Mouse (Mus musculus): ENCODE data around the gene Dcst2.
A peak's percentile ranks its signal among the peaks of the same experiment; 100 is the strongest.

Dcst2 gene

DNA sequence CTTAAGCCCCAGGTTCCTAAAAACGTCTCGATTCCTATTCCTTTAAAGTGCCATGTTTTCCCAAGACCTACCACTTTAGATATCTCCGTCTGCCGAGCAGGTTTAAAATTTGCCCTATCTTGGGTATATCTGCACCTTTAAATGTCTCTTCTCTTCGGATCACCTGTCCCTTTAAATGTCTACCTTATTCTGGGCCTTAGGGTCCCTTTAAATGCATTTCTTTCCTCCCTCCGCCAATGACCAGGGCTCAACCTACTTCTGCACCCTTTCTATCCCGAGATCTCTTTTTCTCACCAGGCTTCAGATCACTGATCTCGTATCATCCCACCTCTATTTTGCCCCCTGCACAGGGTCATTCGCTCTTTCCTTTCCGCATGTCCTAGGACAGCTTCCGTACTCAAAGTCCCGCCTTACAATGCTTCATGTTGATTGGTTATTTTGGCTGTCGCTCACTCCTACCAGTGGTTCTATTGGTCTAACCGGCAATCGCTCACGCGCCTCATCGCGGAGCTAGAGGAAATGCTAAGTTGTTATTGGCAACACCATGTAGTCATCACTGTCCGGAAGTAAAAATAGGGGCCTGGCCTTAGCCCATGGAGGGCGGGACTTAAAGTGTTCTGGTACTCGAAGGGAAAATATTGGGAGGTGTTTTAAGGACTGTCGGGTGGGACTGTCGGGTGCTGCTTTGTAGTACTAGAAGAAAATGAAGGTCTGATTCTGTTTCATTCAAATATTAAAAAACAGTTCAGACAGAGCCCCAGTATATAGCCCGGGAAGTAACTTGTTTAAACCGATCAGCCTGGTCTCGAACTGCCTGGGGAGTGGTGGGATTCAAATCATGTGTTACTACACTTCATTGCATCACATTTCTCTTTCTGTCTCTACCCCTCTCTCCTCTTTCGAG, 50.0 kb downstream of the Dcst2 start, which contains the start of gene Flad1:
Gene Flad1 (minus strand): TSS at position 381 of the 904 bp plus-strand sequence.
- peak; percentile 100 for DNase-seq (ENCODE audit: low read depth, low spot score)

DNA sequence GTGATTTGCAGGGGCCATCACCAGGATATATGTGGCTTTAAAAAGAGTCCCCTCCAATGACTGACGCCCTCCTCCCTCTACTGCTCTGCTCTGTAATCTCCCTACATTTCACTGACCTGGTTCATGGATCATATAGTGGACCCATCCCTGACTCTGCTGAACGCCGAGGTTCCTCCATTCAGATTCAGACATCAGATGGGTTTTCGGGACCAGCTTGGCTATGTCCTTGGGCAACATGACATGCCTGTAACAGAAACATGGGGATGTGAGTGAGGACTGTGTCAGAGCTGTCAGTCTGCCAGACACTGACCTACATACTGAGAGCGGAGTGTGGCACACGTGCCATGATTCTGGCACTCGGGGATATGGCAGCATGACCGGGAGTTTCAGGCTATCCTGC, 54.4 kb downstream of the Dcst2 start:
- DNase-seq (ENCODE audit: low read depth, low spot score): no peak

DNA sequence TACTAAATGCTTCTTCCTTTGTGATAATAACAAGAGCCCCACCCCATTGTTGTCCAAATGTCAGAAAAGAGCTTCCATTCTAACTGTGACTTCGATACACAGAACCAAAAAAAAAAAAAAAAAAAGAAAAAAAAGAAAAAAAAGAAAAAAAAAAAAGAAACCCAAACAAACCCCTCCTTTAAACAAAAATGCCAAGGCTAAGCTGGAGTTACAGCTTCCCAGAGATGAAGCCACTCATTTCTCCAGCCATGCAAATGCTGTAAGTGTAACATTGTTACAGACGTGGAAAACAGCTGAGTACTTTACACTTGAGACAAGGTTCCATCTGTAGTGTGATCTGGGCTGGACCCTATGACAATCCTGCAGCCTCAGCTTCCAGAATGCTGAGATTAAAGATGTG, 55.4 kb downstream of the Dcst2 start:
- no peak for DNase-seq (ENCODE audit: low read depth, low spot score)

DNA sequence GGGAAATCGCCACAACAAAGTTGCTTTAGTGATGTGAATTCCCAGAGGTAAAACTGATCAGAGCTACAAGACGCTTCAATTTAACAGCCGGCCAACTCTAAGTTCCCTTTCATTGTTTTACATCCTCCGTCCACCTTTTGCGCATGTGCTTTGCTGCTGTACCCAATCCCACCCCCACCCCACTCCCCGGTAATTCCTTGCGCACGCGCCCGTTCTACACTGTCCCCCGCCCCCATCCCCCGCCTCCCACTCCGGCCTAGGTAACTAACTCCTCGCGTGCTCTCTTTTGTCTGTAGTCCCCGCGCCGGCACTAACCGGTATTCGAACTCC, 56.0 kb downstream of the Dcst2 start:
- peak; percentile 20 for DNase-seq (ENCODE audit: low read depth, low spot score)

DNA sequence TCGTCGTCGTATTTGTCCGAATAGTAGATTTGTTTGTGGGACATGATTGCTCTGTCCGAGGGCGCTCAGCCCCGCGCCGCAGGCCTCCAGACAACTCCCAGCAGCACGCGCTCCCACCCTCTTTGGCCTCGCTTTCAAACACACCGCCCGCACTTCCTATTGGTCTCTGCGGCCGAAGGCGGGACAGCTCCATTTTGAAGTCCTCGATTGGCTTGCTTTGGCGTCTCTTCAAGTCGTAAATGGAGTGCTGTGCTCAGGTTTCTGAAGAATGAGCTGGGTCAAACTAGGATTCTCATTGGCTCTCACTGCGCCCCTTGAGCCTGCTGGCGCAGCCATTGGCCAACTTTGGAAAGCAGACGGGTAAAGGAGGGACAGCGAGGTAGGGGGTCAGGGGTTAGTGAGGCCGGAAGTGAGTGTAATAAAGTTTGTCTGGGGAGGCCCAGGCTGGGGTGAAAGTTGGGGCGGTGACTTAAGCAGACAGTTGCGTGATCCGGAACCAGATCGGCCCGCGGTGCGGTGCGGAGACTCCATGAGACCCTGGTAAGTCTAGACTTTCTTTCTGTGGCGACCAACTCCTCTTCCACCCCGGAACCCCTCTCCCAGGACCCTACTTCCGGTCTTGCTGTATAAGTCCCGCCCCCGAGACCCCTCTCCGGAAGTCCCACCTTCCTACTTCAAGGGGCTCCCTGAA, 56.5 kb downstream of the Dcst2 start, which contains the start of the genes Cks1b and Shc1:
Gene Cks1b (minus strand): TSS at position 214 of the 691 bp plus-strand sequence.
Gene Shc1 (plus strand): TSS at position 274 of the 691 bp plus-strand sequence.
- DNase-seq (ENCODE audit: low read depth, low spot score): peak; percentile 99

DNA sequence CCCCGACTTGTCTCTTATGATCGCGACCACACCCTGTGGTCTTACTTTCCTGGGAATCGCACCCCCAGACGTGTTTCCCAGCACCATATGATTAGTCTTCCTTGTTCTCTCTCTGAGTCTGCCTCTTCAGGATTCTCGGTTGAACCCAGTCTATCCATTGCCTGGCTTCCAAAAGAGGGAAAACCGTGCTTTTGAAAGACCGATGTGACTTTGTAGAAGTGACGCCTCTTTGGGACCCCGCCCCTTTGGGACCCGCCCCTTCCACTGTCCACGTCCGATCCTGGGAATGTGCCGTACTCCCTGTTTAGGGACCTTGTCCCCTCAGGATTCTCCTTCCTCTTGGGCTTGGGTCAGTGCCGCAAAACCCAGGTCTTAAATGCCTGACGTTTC, 57.1 kb downstream of the Dcst2 start:
- no peak for DNase-seq (ENCODE audit: low read depth, low spot score)

DNA sequence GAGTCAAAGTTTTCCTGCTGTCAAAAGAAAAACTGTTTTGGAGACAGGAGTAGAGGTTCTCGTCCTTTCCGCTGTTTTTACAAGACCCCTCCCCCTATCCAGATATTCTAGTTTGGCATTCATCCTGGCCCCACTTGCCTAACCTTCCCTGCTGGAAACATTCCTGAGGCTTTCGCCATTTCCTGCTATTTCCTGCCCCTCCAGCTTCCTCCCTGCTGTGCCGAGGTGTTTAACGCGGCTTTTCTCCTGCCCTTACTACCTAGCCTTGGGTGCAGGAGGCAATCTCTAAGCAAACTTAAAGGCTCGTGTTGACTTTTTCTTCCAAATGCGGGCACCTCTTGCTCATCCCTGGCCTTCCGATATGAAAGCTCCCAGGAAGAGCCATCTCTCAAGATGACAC, 57.8 kb downstream of the Dcst2 start:
- DNase-seq (ENCODE audit: low read depth, low spot score): no peak

DNA sequence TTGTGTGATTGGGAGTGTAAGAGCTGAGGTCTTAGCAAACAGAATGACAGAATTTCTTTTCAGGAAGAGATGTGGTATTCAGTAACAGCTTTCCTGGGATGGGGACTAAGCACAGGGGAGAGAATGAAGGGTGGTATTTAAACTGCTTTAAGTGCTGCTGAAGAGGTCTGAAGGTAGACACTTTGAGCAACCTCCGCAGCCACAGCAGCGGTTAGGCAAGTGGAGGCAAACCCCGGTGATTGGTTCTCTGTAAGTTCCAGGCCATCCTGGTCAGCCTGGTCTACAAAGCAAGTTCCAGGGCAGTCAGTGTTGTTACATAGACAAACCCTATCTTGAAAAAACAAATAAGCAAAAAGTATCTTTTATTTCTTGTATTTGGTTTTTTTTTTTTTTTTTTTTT, 58.2 kb downstream of the Dcst2 start:
- no peak for DNase-seq (ENCODE audit: low read depth, low spot score)

DNA sequence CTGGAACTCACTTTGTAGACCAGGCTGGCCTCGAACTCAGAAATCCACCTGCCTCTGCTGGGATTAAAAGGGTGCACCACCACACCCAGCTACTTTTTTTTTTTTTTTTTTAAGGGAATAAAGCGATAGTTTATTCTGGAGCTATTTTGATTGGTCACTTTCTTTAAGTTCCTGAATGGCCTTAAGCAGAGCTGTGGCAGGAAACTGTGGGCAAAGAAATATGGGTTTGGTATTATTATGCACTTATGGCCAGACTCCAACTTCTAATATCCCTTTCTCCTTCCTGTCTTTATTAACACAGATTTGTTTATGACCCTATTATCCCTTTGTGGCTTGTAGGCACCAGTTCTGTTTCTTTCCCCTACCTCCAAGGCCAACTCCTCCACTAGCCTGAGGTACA, 58.6 kb downstream of the Dcst2 start:
- DNase-seq (ENCODE audit: low read depth, low spot score): no peak

DNA sequence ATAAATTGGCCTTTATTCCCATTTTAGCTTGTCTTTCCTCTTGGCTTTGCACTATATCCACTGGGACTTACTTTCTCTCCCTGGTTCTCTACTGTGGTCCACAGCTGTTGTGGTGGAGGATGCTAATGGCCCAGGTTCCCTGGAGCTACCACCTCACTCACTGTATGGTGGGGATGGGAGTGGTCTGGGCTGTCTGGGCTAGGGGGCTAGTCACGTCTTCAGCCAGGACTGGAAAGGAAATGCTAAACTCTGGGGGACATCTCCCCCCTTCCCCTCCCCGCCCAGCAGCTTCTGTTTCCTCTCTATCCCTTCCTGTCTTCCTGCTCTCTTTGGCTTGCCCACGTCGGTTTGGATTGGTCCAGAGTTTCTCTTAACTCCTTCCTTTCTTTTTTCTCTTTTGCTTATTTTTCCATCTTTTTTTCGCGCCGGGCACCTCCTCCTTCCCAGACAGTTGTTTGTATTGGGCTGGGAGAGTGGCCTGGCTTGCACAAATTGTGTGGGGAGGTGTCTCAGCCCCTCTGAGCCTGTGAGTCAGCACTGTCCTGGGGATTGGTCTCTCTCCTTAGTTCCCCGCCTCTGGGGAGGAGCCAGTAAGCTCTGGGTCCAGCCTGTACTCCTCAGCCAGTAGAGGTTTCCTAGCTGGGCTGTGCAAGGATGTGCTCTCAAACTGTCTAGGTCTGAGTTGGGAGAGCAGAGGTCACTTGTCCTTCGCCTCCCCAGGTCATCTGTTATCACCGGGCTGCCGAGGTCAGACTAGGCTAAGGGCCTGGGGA, 59.4 kb downstream of the Dcst2 start:
- peak; percentile 93 for DNase-seq (ENCODE audit: low read depth, low spot score)

DNA sequence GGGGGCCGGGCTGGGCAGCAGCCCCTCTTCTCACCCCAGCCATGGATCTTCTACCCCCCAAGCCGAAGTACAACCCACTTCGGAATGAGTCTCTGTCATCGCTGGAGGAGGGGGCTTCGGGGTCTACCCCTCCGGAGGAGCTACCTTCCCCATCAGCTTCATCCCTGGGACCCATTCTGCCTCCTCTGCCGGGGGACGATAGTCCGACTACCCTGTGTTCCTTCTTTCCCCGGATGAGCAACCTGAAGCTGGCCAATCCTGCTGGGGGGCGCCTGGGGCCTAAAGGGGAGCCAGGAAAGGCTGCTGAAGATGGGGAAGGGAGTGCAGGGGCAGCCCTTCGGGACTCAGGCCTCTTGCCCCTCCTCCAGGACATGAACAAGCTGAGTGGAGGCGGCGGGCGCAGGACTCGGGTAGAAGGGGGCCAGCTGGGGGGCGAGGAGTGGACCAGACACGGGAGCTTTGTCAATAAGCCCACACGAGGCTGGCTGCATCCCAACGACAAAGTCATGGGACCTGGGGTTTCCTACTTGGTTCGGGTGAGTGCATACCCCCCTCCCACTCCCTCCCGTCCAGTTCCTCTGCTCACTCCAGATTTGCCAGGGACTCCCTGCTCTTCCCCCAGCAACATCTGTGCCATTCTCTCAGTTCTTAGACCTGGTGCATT, 60.2 kb downstream of the Dcst2 start:
- no peak for DNase-seq (ENCODE audit: low read depth, low spot score)

DNA sequence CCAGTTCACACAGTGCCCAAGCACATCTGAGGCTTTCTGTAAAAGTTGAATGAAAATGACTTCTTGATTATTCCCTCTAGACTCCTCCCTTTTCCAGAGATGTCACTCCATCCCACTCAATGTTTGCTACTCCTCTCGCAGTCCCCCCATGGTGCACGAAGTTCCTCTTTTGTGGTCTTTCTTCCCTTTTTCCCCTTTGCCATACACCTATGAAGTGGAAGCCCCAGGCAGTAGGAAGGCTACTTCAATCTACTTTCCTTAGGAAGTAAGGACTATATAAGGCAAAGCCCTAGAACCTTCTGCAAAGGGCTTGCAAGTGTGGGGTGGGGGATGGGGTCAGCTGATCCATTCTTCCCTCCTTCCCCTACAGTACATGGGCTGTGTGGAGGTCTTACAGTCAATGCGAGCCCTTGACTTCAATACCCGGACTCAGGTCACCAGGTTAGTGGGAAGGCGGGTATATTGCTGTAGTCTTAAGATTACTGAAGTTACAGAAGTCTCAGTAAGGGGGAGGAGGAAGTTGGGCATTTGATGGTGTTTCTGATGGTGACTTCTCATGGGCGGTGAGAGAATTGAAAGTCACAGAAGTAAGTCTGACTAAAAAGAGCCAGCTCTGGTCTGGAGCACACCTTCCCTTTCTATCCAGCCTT, 60.9 kb downstream of the Dcst2 start:
- DNase-seq (ENCODE audit: low read depth, low spot score): no peak

DNA sequence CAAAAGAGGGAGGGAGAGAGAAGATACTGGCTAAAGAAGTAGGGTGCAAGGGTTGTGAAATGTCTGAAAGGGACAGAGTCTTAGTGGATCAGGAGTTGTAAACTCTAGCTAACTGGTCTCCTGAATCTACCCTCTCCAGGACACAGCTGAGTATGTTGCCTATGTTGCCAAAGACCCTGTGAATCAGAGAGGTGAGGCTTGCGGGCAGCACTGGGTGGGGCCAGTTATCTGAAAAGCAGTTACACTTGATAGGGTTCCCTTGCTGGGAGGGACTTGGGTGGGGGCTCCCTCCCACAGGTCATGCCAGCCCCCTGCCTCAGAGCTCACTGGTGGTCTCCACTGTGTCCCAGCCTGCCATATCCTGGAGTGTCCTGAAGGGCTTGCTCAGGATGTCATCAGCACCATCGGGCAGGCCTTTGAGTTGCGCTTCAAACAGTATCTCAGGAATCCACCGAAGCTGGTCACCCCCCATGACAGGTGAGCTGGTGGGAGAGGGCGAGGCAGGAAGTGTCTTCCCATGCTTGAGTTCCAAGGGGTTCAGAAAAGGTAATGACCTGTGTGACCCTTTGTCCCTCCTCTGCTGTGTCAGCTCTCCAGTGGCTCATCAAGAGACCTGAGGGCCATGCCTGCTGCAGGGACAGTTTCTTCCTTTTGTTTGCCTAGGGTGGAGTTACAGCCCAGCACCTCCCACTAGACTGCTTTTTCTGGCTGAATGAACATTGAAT, 62.8 kb downstream of the Dcst2 start:
- no peak for DNase-seq (ENCODE audit: low read depth, low spot score)

DNA sequence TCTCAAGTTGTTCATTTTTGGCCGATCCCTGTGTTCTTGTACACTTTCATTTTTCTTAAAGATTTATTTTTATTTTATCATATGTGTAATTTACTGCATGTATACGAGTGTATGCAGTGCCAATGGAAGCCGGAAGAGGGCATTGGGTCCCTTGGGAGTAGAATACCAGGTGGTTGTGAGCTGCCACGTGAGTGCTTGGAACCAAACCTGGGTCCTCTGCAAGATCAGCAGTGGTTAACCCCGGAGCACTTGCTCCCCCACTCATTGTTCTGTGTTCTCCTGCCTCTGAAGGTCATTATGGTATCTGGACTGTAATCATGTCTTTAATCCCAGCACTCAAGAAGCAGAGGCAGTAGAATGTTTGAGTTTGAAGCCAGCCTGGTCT, 63.4 kb downstream of the Dcst2 start:
- DNase-seq (ENCODE audit: low read depth, low spot score): no peak

DNA sequence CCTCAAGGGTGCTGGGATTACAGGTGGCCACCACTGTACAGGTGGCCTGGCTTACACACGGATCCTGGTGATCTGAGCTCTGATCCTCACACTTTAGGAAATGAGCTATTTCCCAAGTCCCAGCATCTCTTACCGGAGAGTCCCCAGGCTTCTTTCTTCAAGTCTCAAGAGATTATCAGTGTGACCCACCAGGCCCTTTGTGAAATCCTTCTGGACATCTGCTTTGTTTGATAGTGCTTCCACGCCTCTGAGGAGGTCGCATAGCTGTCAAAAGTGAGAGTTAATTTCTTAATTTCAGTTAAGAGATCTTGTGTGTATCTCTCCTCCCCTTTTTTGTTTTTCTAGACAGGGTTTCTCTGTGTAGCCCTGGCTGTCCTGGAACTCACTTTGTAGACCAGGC, 64.1 kb downstream of the Dcst2 start:
- no peak for DNase-seq (ENCODE audit: low read depth, low spot score)
